Mouse (Mus musculus) lung, adult 2 months (tissue): ENCODE results near the gene Smpd3.

ENCODE experiments used
- CTCF ChIP-seq: fragments of 200-500 bp; IDR thresholded peaks from 2 replicates; pipeline ENCODE4 v1.5.1; 2011; ENCODE audit warnings: mild to moderate bottlenecking, low read length, control low read depth; ENCODE audit not compliant: insufficient read depth
- POLR2A ChIP-seq: fragments of 200-500 bp; IDR thresholded peaks from 2 replicates; pipeline ENCODE4 v1.6.1; 2011; ENCODE audit warnings: low read depth, mild to moderate bottlenecking, control low read depth, low read length, borderline replicate concordance; ENCODE audit errors: extremely low read depth

DNA sequence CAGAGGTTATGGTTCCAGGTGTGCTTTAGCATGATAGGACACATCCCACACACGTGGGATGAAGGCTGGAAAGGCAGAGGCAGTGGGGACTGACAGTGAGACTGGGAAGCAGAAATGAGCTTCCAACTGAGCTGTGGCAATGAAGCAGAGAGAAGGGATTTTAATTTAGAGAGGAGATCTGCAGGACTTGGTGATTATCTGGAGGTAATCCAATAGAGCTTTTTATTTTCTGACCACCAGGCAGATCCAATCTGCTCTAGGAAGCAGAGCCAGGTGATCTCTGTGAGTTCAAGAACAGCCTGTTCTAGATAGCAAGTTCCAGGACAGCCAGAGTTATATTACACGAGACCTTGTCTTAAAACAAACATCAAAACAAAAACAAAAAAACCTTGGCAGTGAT lies 24.0 kb downstream of the Smpd3 start:
- no peak for TF ChIP-seq POLR2A
- no peak for TF ChIP-seq CTCF
